Mouse (Mus musculus): ENCODE results near the gene Capn3.

- TF ChIP-seq CTCF (IDR thresholded peaks at IDR 0.05; ENCODE audit: low read depth) (no peak), EP300 (IDR thresholded peaks at IDR 0.05; ENCODE audit: low read depth) (no peak)
Measured at GRCm38 (mm10) chr2:120469715-120470114, 13.9 kb downstream of the Capn3 start.

Data from liver, embryonic 14.5 days (tissue).